Mouse (Mus musculus): Measurements from ENCODE around the gene Gm49711. TPM values are rescaled to one million over a fixed set of nuclear protein-coding genes. Genes with fewer than 3 reads are reported as not detected.

Gm49711 gene
- polyA plus RNA-seq, 1 experiment from 2014 or later: not detected

DNA sequence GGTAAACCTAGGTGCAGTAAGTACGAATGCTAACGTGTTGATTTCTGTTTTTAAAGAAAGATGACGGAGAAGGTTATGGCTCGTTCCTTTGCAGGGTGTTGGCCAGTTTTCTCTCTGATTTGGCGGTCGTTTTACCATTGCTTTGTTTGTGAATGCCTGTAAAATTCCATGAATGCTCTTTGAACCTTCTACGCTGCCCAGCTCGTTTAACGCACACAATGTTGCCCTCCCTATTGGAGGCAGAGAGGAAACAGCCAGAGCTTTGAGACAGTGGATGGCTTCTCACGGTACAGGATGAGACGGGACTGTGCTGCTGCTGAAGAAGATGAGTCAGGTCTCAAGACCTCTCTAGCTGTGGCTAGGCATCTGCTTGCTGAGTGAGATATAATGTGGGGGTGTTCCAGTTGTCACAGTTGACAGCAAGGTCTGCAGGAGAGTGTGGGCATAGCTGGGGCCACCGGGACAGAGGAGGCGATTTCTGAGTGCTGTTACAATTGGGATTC lies 60.9 kb downstream of the Gm49711 start:
- DNase-seq (ENCODE audit: low spot score): no peak
- Histone ChIP-seq H3K27ac (ENCODE audit: low read depth) (no peak overlapping the region), H3K4me1 (replicated peaks; ENCODE audit: control insufficient read depth, insufficient read depth, low read length) (peaks cover 7% of the 10 kb centered on the region), H3K27me3 (replicated peaks; ENCODE audit: control insufficient read depth, insufficient read depth, low read length) (no peaks in the 10 kb centered on the region), H3K4me3 (ENCODE audit: low read depth, low read length) (no peak overlapping the region), H3K4me2 (ENCODE audit: low read length) (no peak overlapping the region), H3K36me3 (ENCODE audit: control insufficient read depth, insufficient read depth, low read length) (no peaks in the 10 kb centered on the region), H3K9me3 (ENCODE audit: control insufficient read depth, low read length) (no peaks in the 10 kb centered on the region), H3K9ac (ENCODE audit: low read length) (no peak overlapping the region)
- 55% methylated on average over 13 of the region's 13 CpGs for WGBS
- no peak for ATAC-seq (replicated peaks; ENCODE audit: low FRiP score, low TSS enrichment, low read depth)

- no peaks in the 10 kb centered on the region; the same call in 1 of the 2 replicates for H3K4me1 ChIP-seq (replicated peaks; ENCODE audit: control insufficient read depth, insufficient read depth, low read length)
- H3K9me3 ChIP-seq (ENCODE audit: control insufficient read depth, low read length): 0 out of 2 replicates have a peak, but pooled peaks cover 6% of the 10 kb centered on the region
- no peak overlapping the region for H3K4me2 ChIP-seq (ENCODE audit: low read length)
- no peaks in the 10 kb centered on the region for H3K27me3 ChIP-seq (replicated peaks; ENCODE audit: control insufficient read depth, insufficient read depth, low read length)
- ATAC-seq (replicated peaks; ENCODE audit: low FRiP score, low TSS enrichment, low read depth) (no peak), DNase-seq (ENCODE audit: low spot score) (no peak)
- WGBS: 78% methylated on average over 17 of the region's 17 CpGs
- H3K4me3 ChIP-seq (ENCODE audit: low read depth, low read length): no peak overlapping the region
- no peak overlapping the region for H3K9ac ChIP-seq (ENCODE audit: low read length)
- H3K36me3 ChIP-seq (ENCODE audit: control insufficient read depth, insufficient read depth, low read length): no peaks in the 10 kb centered on the region
- no peak overlapping the region for H3K27ac ChIP-seq (ENCODE audit: low read depth)
Measured at GRCm38 (mm10) chr16:92120899-92121531, 62.9 kb downstream of the Gm49711 start.

DNA sequence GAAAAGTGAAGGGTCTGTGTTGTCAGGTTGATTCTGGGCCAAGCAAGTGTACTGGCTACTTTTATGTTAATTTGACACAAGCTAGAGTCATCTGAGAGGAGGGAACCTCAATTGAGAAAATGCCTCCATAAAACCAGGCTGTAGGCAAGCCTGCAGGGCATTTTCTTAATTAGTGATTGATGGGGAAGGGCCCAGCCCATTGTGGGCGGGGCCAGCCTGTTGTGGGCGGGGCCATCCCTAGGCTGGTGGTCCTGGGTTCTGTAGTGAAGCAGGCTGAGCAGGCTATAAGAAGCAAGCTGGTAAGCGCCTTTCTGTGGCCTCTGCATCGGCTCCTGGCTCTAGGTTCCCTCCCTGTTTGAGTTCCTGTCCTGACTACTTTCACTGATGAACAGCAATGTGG lies 69.1 kb downstream of the Gm49711 start:
- no peak overlapping the region for H3K9ac ChIP-seq (ENCODE audit: low read length)
- 46% methylated on average over 4 of the region's 4 CpGs for WGBS
- H3K4me2 ChIP-seq (ENCODE audit: low read length): no peak overlapping the region
- H3K27ac ChIP-seq (ENCODE audit: low read depth): no peak overlapping the region
- H3K36me3 ChIP-seq (ENCODE audit: control insufficient read depth, insufficient read depth, low read length): no peaks in the 10 kb centered on the region
- H3K9me3 ChIP-seq (ENCODE audit: control insufficient read depth, low read length): 0 out of 2 replicates have a peak, but pooled peaks cover 6% of the 10 kb centered on the region
- DNase-seq (ENCODE audit: low spot score): no peak
- no peaks in the 10 kb centered on the region for H3K4me1 ChIP-seq (replicated peaks; ENCODE audit: control insufficient read depth, insufficient read depth, low read length)
- ATAC-seq (replicated peaks; ENCODE audit: low FRiP score, low TSS enrichment, low read depth): no peak
- no peak overlapping the region for H3K4me3 ChIP-seq (ENCODE audit: low read depth, low read length)
- H3K27me3 ChIP-seq (replicated peaks; ENCODE audit: control insufficient read depth, insufficient read depth, low read length): no peaks in the 10 kb centered on the region

GRCm38 (mm10) chr16:92127666-92128065 lies 69.5 kb downstream of the Gm49711 start:
- WGBS: 81% methylated on average over 5 of the region's 5 CpGs
- Histone ChIP-seq H3K4me2 (ENCODE audit: low read length) (no peak overlapping the region), H3K27ac (ENCODE audit: low read depth) (no peak overlapping the region), H3K36me3 (ENCODE audit: control insufficient read depth, insufficient read depth, low read length) (no peaks in the 10 kb centered on the region), H3K4me3 (ENCODE audit: low read depth, low read length) (no peak overlapping the region), H3K4me1 (replicated peaks; ENCODE audit: control insufficient read depth, insufficient read depth, low read length) (no peaks in the 10 kb centered on the region), H3K9me3 (ENCODE audit: control insufficient read depth, low read length) (0 out of 2 replicates have a peak, but pooled peaks cover 6% of the 10 kb centered on the region), H3K27me3 (replicated peaks; ENCODE audit: control insufficient read depth, insufficient read depth, low read length) (no peaks in the 10 kb centered on the region), H3K9ac (ENCODE audit: low read length) (no peak overlapping the region)
- no peak for DNase-seq (ENCODE audit: low spot score)
- ATAC-seq (replicated peaks; ENCODE audit: low FRiP score, low TSS enrichment, low read depth): no peak

- DNase-seq (ENCODE audit: low spot score) (no peak), ATAC-seq (replicated peaks; ENCODE audit: low FRiP score, low TSS enrichment, low read depth) (no peak)
- no peak overlapping the region for H3K9ac ChIP-seq (ENCODE audit: low read length)
- no peak overlapping the region for H3K4me3 ChIP-seq (ENCODE audit: low read depth, low read length)
- H3K36me3 ChIP-seq (ENCODE audit: control insufficient read depth, insufficient read depth, low read length): no peaks in the 10 kb centered on the region
- no peaks in the 10 kb centered on the region for H3K4me1 ChIP-seq (replicated peaks; ENCODE audit: control insufficient read depth, insufficient read depth, low read length)
- H3K27me3 ChIP-seq (replicated peaks; ENCODE audit: control insufficient read depth, insufficient read depth, low read length): no peaks in the 10 kb centered on the region
- 0 out of 2 replicates have a peak, but pooled peaks cover under 1% of the 10 kb centered on the region for H3K9me3 ChIP-seq (ENCODE audit: control insufficient read depth, low read length)
- no peak overlapping the region for H3K27ac ChIP-seq (ENCODE audit: low read depth)
- 91% methylated on average over 8 of the region's 8 CpGs for WGBS
- no peak overlapping the region for H3K4me2 ChIP-seq (ENCODE audit: low read length)
Measured at GRCm38 (mm10) chr16:92129843-92130242, 71.7 kb downstream of the Gm49711 start.

- H3K27me3 ChIP-seq (replicated peaks; ENCODE audit: control insufficient read depth, insufficient read depth, low read length): no peaks in the 10 kb centered on the region
- no peaks in the 10 kb centered on the region for H3K4me1 ChIP-seq (replicated peaks; ENCODE audit: control insufficient read depth, insufficient read depth, low read length)
- H3K36me3 ChIP-seq (ENCODE audit: control insufficient read depth, insufficient read depth, low read length): no peaks in the 10 kb centered on the region
- no peak for ATAC-seq (replicated peaks; ENCODE audit: low FRiP score, low TSS enrichment, low read depth)
- H3K4me3 ChIP-seq (ENCODE audit: low read depth, low read length): no peak overlapping the region
- no peak overlapping the region for H3K4me2 ChIP-seq (ENCODE audit: low read length)
- no peak overlapping the region for H3K27ac ChIP-seq (ENCODE audit: low read depth)
- no peak overlapping the region for H3K9ac ChIP-seq (ENCODE audit: low read length)
- no peak for DNase-seq (ENCODE audit: low spot score)
- H3K9me3 ChIP-seq (ENCODE audit: control insufficient read depth, low read length): no peaks in the 10 kb centered on the region; the same call in 1 of the 2 replicates
- 85% methylated on average over 4 of the region's 4 CpGs for WGBS
Measured at GRCm38 (mm10) chr16:92132511-92132910, 74.4 kb downstream of the Gm49711 start.

DNA sequence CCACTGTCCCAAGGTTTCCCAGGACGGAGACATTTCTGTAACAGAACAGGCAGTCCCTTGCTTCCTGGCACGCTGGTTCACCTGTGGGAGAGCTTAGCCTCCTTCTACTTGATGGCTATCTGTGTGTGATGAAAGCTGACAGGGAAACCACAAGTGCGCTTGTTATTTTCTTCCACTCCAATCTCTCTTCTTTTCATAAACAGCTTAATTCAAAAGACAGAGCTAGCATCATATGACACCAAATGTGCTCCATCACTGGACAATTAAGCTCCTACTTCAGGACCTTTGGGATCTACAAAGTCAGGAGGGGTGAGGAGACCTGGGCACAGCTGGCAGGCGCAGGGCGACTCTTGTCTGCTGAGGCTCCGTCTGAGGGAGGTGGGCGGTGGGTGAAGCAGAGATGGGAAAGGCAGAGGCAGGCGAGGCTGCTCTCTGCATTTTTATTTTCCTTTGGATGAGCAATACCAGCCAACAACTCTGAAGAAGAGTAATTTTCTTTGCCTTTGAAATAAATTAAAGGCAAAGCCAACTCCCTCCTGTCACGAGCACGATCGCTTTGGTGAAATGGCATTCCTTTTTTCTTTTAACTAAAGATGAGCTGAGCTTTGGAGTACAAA lies 76.1 kb downstream of the Gm49711 start:
- no peaks in the 10 kb centered on the region; the same call in 1 of the 2 replicates for H3K9me3 ChIP-seq (ENCODE audit: control insufficient read depth, low read length)
- H3K4me1 ChIP-seq (replicated peaks; ENCODE audit: control insufficient read depth, insufficient read depth, low read length): no peaks in the 10 kb centered on the region
- no peaks in the 10 kb centered on the region for H3K36me3 ChIP-seq (ENCODE audit: control insufficient read depth, insufficient read depth, low read length)
- H3K27ac ChIP-seq (ENCODE audit: low read depth): no peak overlapping the region
- no peaks in the 10 kb centered on the region for H3K27me3 ChIP-seq (replicated peaks; ENCODE audit: control insufficient read depth, insufficient read depth, low read length)
- WGBS: 85% methylated on average over 11 of the region's 11 CpGs
- ATAC-seq (replicated peaks; ENCODE audit: low FRiP score, low TSS enrichment, low read depth) (no peak), DNase-seq (ENCODE audit: low spot score) (no peak)
- H3K9ac ChIP-seq (ENCODE audit: low read length): no peak overlapping the region
- no peak overlapping the region for H3K4me3 ChIP-seq (ENCODE audit: low read depth, low read length)
- H3K4me2 ChIP-seq (ENCODE audit: low read length): no peak overlapping the region

GRCm38 (mm10) chr16:92136275-92136674 lies 78.2 kb downstream of the Gm49711 start:
- no peaks in the 10 kb centered on the region for H3K4me1 ChIP-seq (replicated peaks; ENCODE audit: control insufficient read depth, insufficient read depth, low read length)
- no peak overlapping the region for H3K4me2 ChIP-seq (ENCODE audit: low read length)
- no peak overlapping the region for H3K27ac ChIP-seq (ENCODE audit: low read depth)
- no peaks in the 10 kb centered on the region for H3K36me3 ChIP-seq (ENCODE audit: control insufficient read depth, insufficient read depth, low read length)
- no peaks in the 10 kb centered on the region for H3K27me3 ChIP-seq (replicated peaks; ENCODE audit: control insufficient read depth, insufficient read depth, low read length)
- DNase-seq (ENCODE audit: low spot score): no peak
- H3K9ac ChIP-seq (ENCODE audit: low read length): no peak overlapping the region
- H3K4me3 ChIP-seq (ENCODE audit: low read depth, low read length): no peak overlapping the region
- ATAC-seq (replicated peaks; ENCODE audit: low FRiP score, low TSS enrichment, low read depth): no peak
- no peaks in the 10 kb centered on the region; the same call in 1 of the 2 replicates for H3K9me3 ChIP-seq (ENCODE audit: control insufficient read depth, low read length)
- 93% methylated on average over 15 of the region's 15 CpGs for WGBS
